Mouse (Mus musculus) ES-Bruce4 (cell line): ENCODE data around the gene Nfkbie.

ENCODE experiments used
- EP300 ChIP-seq: IDR thresholded peaks from 2 replicates; pipeline ENCODE4 v1.6.1; 2011; ENCODE audit warnings: low read depth, low read length; ENCODE audit not compliant: insufficient read depth
- POLR2A ChIP-seq: IDR thresholded peaks from one replicate; pipeline ENCODE4 v1.8.1; 2011; ENCODE audit warnings: low read length; ENCODE audit not compliant: insufficient read depth

DNA sequence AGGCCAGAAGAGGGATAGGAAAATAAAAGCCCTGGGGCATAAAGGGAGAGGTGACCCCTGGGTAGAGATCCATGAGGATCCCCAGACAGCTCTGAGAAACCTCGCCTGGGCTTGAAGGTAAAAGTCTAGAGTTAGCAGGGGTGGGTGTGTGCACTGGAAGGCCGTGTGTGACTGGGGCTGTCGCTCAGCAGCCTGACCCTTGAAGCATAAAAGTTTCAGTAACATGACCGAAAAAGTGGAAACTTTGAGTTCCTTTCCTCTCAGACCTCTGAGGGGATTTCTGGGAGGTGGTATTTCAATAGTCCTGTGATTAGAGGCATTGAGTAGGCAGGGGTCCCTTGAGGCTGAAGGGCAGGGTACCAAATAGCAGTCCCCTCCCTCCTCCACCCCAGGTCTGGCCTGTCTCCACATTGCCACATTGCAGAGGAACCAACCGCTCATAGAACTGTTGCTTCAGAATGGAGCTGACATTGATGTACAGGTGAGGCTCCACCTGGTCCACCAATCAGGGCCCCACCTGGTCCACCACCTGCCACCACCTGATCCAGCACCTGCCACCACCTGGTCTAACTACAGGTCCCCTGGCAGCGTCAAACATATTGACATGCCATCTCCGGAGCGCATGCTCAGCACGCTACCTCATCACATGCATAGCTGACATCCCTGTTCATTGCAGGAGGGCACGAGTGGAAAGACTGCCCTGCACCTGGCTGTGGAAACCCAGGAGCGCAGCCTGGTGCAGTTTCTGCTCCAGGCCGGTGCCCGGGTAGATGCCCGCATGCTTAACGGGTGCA, 4.4 kb downstream of the Nfkbie start:
- TF ChIP-seq POLR2A = no peak
- TF ChIP-seq EP300 = no peak
